Mouse (Mus musculus): Measurements from ENCODE around the gene Fam216a.

DNA sequence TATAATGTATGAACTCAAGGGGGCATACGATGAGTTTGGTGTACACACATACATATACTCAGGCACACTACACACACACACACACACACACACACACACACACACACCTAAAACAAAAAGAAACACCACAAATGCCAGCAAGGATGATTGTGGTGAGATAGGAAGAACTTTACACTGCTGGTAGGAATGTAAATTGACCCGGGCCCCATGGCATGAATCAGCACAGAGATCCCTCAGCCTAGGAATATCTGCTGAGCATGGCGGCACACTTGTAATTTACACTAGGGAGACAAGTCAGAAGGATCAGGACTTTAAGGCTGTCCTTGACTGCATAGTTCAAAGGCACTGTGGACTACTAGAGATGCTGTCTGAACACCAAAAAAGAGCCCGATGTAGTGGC is 41.9 kb downstream of the Fam216a start:
- no peak for TF ChIP-seq POLR2A (IDR thresholded peaks at IDR 0.05; ENCODE audit: insufficient read depth, low read length)
- TF ChIP-seq CTCF (IDR thresholded peaks at IDR 0.05; ENCODE audit: low read depth, low read length), result no peak
- TF ChIP-seq EP300 (IDR thresholded peaks at IDR 0.05; ENCODE audit: insufficient read depth, low read depth, low read length), result no peak
